Mouse (Mus musculus): ENCODE results near the gene Qpctl. TPM values are rescaled to one million over a fixed set of nuclear protein-coding genes. Genes with fewer than 3 reads are reported as not detected.
A peak's percentile ranks its signal among the peaks of the same experiment; 100 is the strongest.

Qpctl gene
- 18.7 and 19.4 TPM in 2 replicates for polyA plus RNA-seq (2015; fragmentation: Nextera tagmentation; extraction: Ambion mirVana)

- Histone ChIP-seq H3K4me1 (peaks cover 22% of the 10 kb centered on the region), H3K4me3 (peak within 1 kb of the TSS; percentile 64), H3K36me3 (peaks cover 19% of the 10 kb centered on the region), H3K9me3 (no peaks in the 10 kb centered on the region), H3K4me2 (replicated peaks) (peak within 1 kb of the TSS; percentile 88), H3K9ac (replicated peaks) (peak within 1 kb of the TSS; percentile 71), H3K27me3 (no peaks in the 10 kb centered on the region), H3K27ac (replicated peaks) (peak within 1 kb of the TSS; percentile 88)
- ATAC-seq (replicated peaks) = peak; percentile 98
- WGBS = under 1% methylated on average over 43 of the region's 43 CpGs
Measured at GRCm38 (mm10) chr7:19148875-19149541, at the start of gene Qpctl. Qpctl (minus strand) TSS chr7:19149291.

GRCm38 (mm10) chr7:19197985-19198384 lies 48.9 kb upstream of the Qpctl start:
- Histone ChIP-seq H3K9me3 (no peaks in the 10 kb centered on the region), H3K4me2 (replicated peaks) (no peak overlapping the region), H3K4me3 (no peak overlapping the region), H3K27me3 (no peaks in the 10 kb centered on the region), H3K4me1 (no peaks in the 10 kb centered on the region), H3K9ac (replicated peaks) (no peak overlapping the region), H3K27ac (replicated peaks) (no peak overlapping the region), H3K36me3 (peaks cover 65% of the 10 kb centered on the region)
- 34% methylated on average over 2 of the region's 2 CpGs for WGBS
- no peak for ATAC-seq (replicated peaks)

- H3K9ac ChIP-seq (replicated peaks) = no peak overlapping the region
- no peak for ATAC-seq (replicated peaks)
Measured at GRCm38 (mm10) chr7:19196676-19197075, 47.6 kb upstream of the Qpctl start.

GRCm38 (mm10) chr7:19194676-19195075 lies 45.6 kb upstream of the Qpctl start:
- Histone ChIP-seq H3K27ac (replicated peaks) (no peak overlapping the region), H3K4me2 (replicated peaks) (no peak overlapping the region), H3K36me3 (peaks cover 63% of the 10 kb centered on the region), H3K9ac (replicated peaks) (no peak overlapping the region), H3K4me3 (no peak overlapping the region), H3K9me3 (no peaks in the 10 kb centered on the region), H3K4me1 (no peaks in the 10 kb centered on the region), H3K27me3 (no peaks in the 10 kb centered on the region)
- WGBS = 98% methylated on average over 4 of the region's 4 CpGs
- ATAC-seq (replicated peaks) = no peak

More at GRCm38 (mm10) chr7:19196676-19197075, 47.6 kb upstream of the Qpctl start:
- 65% methylated on average over 6 of the region's 6 CpGs for WGBS
- H3K4me3 ChIP-seq = no peak overlapping the region
- no peaks in the 10 kb centered on the region for H3K9me3 ChIP-seq
- H3K27me3 ChIP-seq = no peaks in the 10 kb centered on the region
- H3K36me3 ChIP-seq = peaks cover 64% of the 10 kb centered on the region
- no peaks in the 10 kb centered on the region for H3K4me1 ChIP-seq
- no peak overlapping the region for H3K4me2 ChIP-seq (replicated peaks)
- no peak overlapping the region for H3K27ac ChIP-seq (replicated peaks)

- Histone ChIP-seq H3K36me3 (peaks cover 28% of the 10 kb centered on the region), H3K27me3 (0 out of 2 replicates have a peak, but pooled peaks cover 6% of the 10 kb centered on the region), H3K4me1 (peaks cover 30% of the 10 kb centered on the region), H3K4me3 (no peak overlapping the region), H3K9me3 (no peaks in the 10 kb centered on the region), H3K9ac (replicated peaks) (no peak overlapping the region), H3K4me2 (replicated peaks) (no peak overlapping the region), H3K27ac (replicated peaks) (peak overlapping the region; percentile 73)
- ATAC-seq (replicated peaks) = peak; percentile 49; the same call in 1 of the 2 replicates
- 30% methylated on average over 6 of the region's 6 CpGs for WGBS
Measured at GRCm38 (mm10) chr7:19184758-19185157, 35.7 kb upstream of the Qpctl start.

- no peak for ATAC-seq (replicated peaks)
- no peaks in the 10 kb centered on the region for H3K9me3 ChIP-seq
- WGBS = 55% methylated on average over 2 of the region's 2 CpGs
Measured at GRCm38 (mm10) chr7:19184250-19184649, 35.2 kb upstream of the Qpctl start.

GRCm38 (mm10) chr7:19180862-19181429 lies 31.9 kb upstream of the Qpctl start:
- Histone ChIP-seq H3K27ac (replicated peaks) (no peak overlapping the region), H3K4me2 (replicated peaks) (peak overlapping the region; percentile 43), H3K4me3 (peak overlapping the region; percentile 37), H3K9ac (replicated peaks) (peak overlapping the region; percentile 34), H3K4me1 (peaks cover 59% of the 10 kb centered on the region), H3K9me3 (no peaks in the 10 kb centered on the region), H3K27me3 (peaks cover 20% of the 10 kb centered on the region), H3K36me3 (peaks cover 13% of the 10 kb centered on the region; the same call in 1 of the 2 replicates)
- 2% methylated on average over 25 of the region's 27 CpGs for WGBS
- ATAC-seq (replicated peaks) = no peak

More at GRCm38 (mm10) chr7:19184250-19184649, 35.2 kb upstream of the Qpctl start:
- Histone ChIP-seq H3K4me1 (peaks cover 36% of the 10 kb centered on the region), H3K4me2 (replicated peaks) (no peak overlapping the region), H3K27me3 (0 out of 2 replicates have a peak, but pooled peaks cover 6% of the 10 kb centered on the region), H3K27ac (replicated peaks) (peak overlapping the region; percentile 73), H3K36me3 (peaks cover 28% of the 10 kb centered on the region), H3K9ac (replicated peaks) (no peak overlapping the region), H3K4me3 (no peak overlapping the region)

GRCm38 (mm10) chr7:19179936-19180335 lies 30.8 kb upstream of the Qpctl start:
- no peaks in the 10 kb centered on the region for H3K9me3 ChIP-seq
- H3K4me2 ChIP-seq (replicated peaks) = peak overlapping the region; percentile 70; the same call in 1 of the 2 replicates
- WGBS = 47% methylated on average over 6 of the region's 6 CpGs
- peak overlapping the region; percentile 76; the same call in 1 of the 2 replicates for H3K4me3 ChIP-seq
- H3K36me3 ChIP-seq = peaks cover 13% of the 10 kb centered on the region; the same call in 1 of the 2 replicates
- H3K27me3 ChIP-seq = peaks cover 20% of the 10 kb centered on the region
- H3K27ac ChIP-seq (replicated peaks) = no peak overlapping the region
- H3K9ac ChIP-seq (replicated peaks) = no peak overlapping the region
- peaks cover 55% of the 10 kb centered on the region for H3K4me1 ChIP-seq
- ATAC-seq (replicated peaks) = no peak

- Histone ChIP-seq H3K9me3 (no peaks in the 10 kb centered on the region), H3K4me2 (replicated peaks) (peak overlapping the region; percentile 70), H3K27ac (replicated peaks) (no peak overlapping the region), H3K4me1 (peaks cover 48% of the 10 kb centered on the region), H3K27me3 (peaks cover 20% of the 10 kb centered on the region), H3K36me3 (peaks cover 13% of the 10 kb centered on the region; the same call in 1 of the 2 replicates), H3K9ac (replicated peaks) (peak overlapping the region; percentile 27), H3K4me3 (peak overlapping the region; percentile 76)
- ATAC-seq (replicated peaks) = no peak
- WGBS = 1% methylated on average over 32 of the region's 32 CpGs
Measured at GRCm38 (mm10) chr7:19179173-19179572, 30.1 kb upstream of the Qpctl start.

- Histone ChIP-seq H3K4me1 (peaks cover 45% of the 10 kb centered on the region), H3K36me3 (peaks cover 8% of the 10 kb centered on the region; the same call in 1 of the 2 replicates), H3K4me2 (replicated peaks) (peak overlapping the region; percentile 70), H3K9me3 (no peaks in the 10 kb centered on the region), H3K9ac (replicated peaks) (peak overlapping the region; percentile 29), H3K27me3 (peaks cover 20% of the 10 kb centered on the region), H3K4me3 (peak overlapping the region; percentile 76), H3K27ac (replicated peaks) (no peak overlapping the region)
- 8% methylated on average over 27 of the region's 27 CpGs for WGBS
- ATAC-seq (replicated peaks) = no peak
Measured at GRCm38 (mm10) chr7:19178443-19179092, 29.5 kb upstream of the Qpctl start.

- H3K9ac ChIP-seq (replicated peaks) = peak overlapping the region; percentile 29
Measured at GRCm38 (mm10) chr7:19178035-19178434, 28.9 kb upstream of the Qpctl start.

GRCm38 (mm10) chr7:19177216-19177615 lies 28.1 kb upstream of the Qpctl start:
- peaks cover 54% of the 10 kb centered on the region for H3K4me1 ChIP-seq
- peak overlapping the region; percentile 71 for H3K9ac ChIP-seq (replicated peaks)
- peak overlapping the region; percentile 87; the same call in 1 of the 2 replicates for H3K27ac ChIP-seq (replicated peaks)
- H3K27me3 ChIP-seq = peaks cover 20% of the 10 kb centered on the region
- 71% methylated on average over 7 of the region's 7 CpGs for WGBS
- no peak for ATAC-seq (replicated peaks)
- peak overlapping the region; percentile 76 for H3K4me3 ChIP-seq
- H3K9me3 ChIP-seq = no peaks in the 10 kb centered on the region
- H3K36me3 ChIP-seq = 0 out of 2 replicates have a peak, but pooled peaks cover 5% of the 10 kb centered on the region
- peak overlapping the region; percentile 70 for H3K4me2 ChIP-seq (replicated peaks)

More at GRCm38 (mm10) chr7:19178035-19178434, 28.9 kb upstream of the Qpctl start:
- H3K36me3 ChIP-seq = 0 out of 2 replicates have a peak, but pooled peaks cover 5% of the 10 kb centered on the region
- no peaks in the 10 kb centered on the region for H3K9me3 ChIP-seq
- peak overlapping the region; percentile 70 for H3K4me2 ChIP-seq (replicated peaks)
- H3K4me3 ChIP-seq = peak overlapping the region; percentile 76
- no peak for ATAC-seq (replicated peaks)
- H3K4me1 ChIP-seq = peaks cover 46% of the 10 kb centered on the region
- peaks cover 20% of the 10 kb centered on the region for H3K27me3 ChIP-seq
- WGBS = 9% methylated on average over 18 of the region's 18 CpGs
- H3K27ac ChIP-seq (replicated peaks) = no peak overlapping the region

All from forebrain, embryonic 15.5 days (tissue).